Mouse (Mus musculus) spleen, postnatal 14 days (tissue): Measurements from ENCODE around the gene Col25a1.

ENCODE experiments used
- DNase-seq, 2 experiments: peaks; one replicate each; pipeline ENCODE4 v3.0.0; 2021 to 2022; ENCODE audit warnings: low spot score in 2 of 2

Col25a1 gene

GRCm38 (mm10) chr3:130327039-130328015 is 196.0 kb downstream of the Col25a1 start:
- no peak for DNase-seq

GRCm38 (mm10) chr3:130328909-130329308 is 197.6 kb downstream of the Col25a1 start:
- no peak for DNase-seq

- DNase-seq, result no peak
Observed at GRCm38 (mm10) chr3:130329833-130330555, 198.7 kb downstream of the Col25a1 start.

- no peak for DNase-seq
Observed at GRCm38 (mm10) chr3:130330556-130330950, 199.3 kb downstream of the Col25a1 start.

GRCm38 (mm10) chr3:130332347-130332913 is 201.1 kb downstream of the Col25a1 start:
- no peak for DNase-seq

GRCm38 (mm10) chr3:130337857-130338256 is 206.6 kb downstream of the Col25a1 start:
- no peak for DNase-seq

- no peak for DNase-seq
Observed at GRCm38 (mm10) chr3:130338371-130338770, 207.1 kb downstream of the Col25a1 start.

- DNase-seq, result no peak
Observed at GRCm38 (mm10) chr3:130350161-130350560, 218.9 kb downstream of the Col25a1 start.

- DNase-seq, result no peak
Observed at GRCm38 (mm10) chr3:130354399-130355039, 223.2 kb downstream of the Col25a1 start.

- DNase-seq, result no peak
Observed at GRCm38 (mm10) chr3:130356575-130357173, 225.4 kb downstream of the Col25a1 start.

- DNase-seq, result no peak
Observed at GRCm38 (mm10) chr3:130360813-130361212, 229.5 kb downstream of the Col25a1 start.

GRCm38 (mm10) chr3:130361922-130362321 is 230.6 kb downstream of the Col25a1 start:
- no peak for DNase-seq

GRCm38 (mm10) chr3:130362797-130363367 is 231.6 kb downstream of the Col25a1 start:
- DNase-seq, result no peak

- DNase-seq, result no peak
Observed at GRCm38 (mm10) chr3:130366917-130367610, 235.8 kb downstream of the Col25a1 start.

- no peak for DNase-seq
Observed at GRCm38 (mm10) chr3:130368352-130368751, 237.1 kb downstream of the Col25a1 start.

- no peak for DNase-seq
Observed at GRCm38 (mm10) chr3:130369113-130369512, 237.8 kb downstream of the Col25a1 start.

- DNase-seq, result no peak
Observed at GRCm38 (mm10) chr3:130370167-130370566, 238.9 kb downstream of the Col25a1 start.

- DNase-seq, result no peak
Observed at GRCm38 (mm10) chr3:130373145-130373544, 241.8 kb downstream of the Col25a1 start.

GRCm38 (mm10) chr3:130374620-130375341 is 243.5 kb downstream of the Col25a1 start:
- DNase-seq, result no peak

- DNase-seq, result no peak
Observed at GRCm38 (mm10) chr3:130377786-130378185, 246.5 kb downstream of the Col25a1 start.
